Mouse (Mus musculus) gastrocnemius, adult 2 months (tissue): ENCODE results near the gene Zglp1. TPM values are rescaled to one million over a fixed set of nuclear protein-coding genes. Genes with fewer than 3 reads are reported as not detected.

Experiments used
- DNase-seq: peaks from one replicate; pipeline ENCODE4 v3.0.0; 2022
- H3K27ac ChIP-seq: fragments of 200-600 bp; 2 replicates; pipeline ENCODE4 v1.8.1; 2022; ENCODE audit warnings: mild to moderate bottlenecking
- H3K4me3 ChIP-seq: fragments of 200-600 bp; 2 replicates; pipeline ENCODE4 v1.8.1; 2022; ENCODE audit warnings: mild to moderate bottlenecking, moderate library complexity
- CTCF ChIP-seq: fragments of 200-600 bp; IDR thresholded peaks from 2 replicates; pipeline ENCODE4 v1.8.1; 2022; ENCODE audit warnings: antibody characterized with exemption, mild to moderate bottlenecking, moderate library complexity
- intact Hi-C: fragments of 180-260 bp; cut with DNase I; formaldehyde crosslinking; loops from one replicate; pipeline ENCODE4 v1.15.1; 2025
- total RNA-seq, 2 experiments: library from RNA; stranded (reverse); gene quantifications; 2 replicates each; pipeline ENCODE4 v1.2.3; 2021

Zglp1 gene
- total RNA-seq, 2 experiments from 2014 or later: not detected

DNA sequence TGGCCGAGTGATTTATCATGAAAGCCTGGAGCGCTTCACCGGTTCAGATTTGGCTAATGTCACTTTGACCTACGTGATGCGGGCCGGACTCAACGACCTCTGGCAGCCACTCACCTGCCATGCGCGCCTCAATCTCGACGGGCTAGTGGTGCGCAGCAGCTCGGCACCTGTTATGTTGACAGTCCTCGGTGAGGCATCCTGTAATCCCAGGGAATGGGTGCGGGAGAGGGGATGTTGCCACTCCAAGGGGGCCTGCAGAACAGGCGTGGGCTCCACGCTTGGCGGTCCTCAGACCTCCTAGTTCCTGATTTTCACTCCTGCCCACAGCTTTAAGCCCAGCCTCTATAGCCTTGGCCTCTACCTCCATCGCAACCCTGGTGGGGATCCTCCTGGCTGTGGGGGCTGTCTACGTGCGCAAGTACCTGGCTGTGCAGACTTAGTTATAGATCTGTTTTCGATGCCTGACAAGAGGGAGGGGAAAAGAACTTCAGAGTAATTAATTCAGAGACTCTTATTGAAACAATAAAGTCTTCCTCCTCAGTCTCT is 36.8 kb downstream of the Zglp1 start:
- peak; percentile 30 for DNase-seq
- no peak for TF ChIP-seq CTCF
- Histone ChIP-seq H3K27ac (peak overlapping the region; percentile 84), H3K4me3 (peak overlapping the region; percentile 83)
- intact Hi-C loops: loop anchor here (2.0 to 5.0 kb wide), 2 partner anchors 102 to 129 kb away; partner anchors contain the start of gene Tyk2

DNA sequence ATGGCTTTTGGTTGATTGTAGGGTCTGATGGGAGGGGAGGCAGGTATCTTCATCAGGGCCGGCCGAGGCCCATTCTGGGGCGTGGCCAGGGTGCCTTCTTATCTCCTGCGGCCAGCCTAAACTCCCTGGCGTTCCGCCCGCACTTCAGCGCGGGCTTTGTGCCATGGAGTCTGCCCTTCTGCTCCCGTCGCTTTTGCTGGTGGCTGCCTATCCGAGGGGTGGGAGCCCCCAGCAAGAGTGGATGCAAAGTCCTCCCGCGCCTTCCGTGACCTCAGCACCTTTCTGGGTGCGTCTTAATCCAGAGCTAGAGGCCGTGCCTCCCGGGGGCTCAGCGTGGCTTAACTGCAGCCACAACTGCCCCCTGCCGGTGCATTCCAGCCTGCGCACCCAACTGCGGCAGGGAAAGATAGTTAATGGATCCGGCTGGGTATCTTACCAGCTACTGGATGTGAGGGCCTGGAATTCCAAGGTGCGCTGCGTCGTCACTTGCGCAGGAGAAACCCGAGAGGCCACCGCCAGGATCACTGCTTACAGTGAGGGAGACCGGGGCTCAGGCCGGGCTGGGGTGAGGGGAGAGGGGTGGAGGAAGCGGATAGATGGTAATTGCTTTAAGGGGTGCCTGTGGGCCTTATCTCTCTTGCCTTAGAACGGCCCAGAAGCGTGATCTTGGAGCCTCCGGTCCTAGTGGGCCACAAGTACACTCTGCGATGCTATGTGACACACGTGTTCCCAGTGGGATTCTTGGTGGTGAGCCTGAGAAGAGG is 37.4 kb downstream of the Zglp1 start, which contains the start of gene Icam4:
Gene Icam4, plus strand, starts transcription at position 83 of the 764 bp plus-strand sequence.
- peak; percentile 94; the same call in 1 of the 2 replicates for TF ChIP-seq CTCF

DNA sequence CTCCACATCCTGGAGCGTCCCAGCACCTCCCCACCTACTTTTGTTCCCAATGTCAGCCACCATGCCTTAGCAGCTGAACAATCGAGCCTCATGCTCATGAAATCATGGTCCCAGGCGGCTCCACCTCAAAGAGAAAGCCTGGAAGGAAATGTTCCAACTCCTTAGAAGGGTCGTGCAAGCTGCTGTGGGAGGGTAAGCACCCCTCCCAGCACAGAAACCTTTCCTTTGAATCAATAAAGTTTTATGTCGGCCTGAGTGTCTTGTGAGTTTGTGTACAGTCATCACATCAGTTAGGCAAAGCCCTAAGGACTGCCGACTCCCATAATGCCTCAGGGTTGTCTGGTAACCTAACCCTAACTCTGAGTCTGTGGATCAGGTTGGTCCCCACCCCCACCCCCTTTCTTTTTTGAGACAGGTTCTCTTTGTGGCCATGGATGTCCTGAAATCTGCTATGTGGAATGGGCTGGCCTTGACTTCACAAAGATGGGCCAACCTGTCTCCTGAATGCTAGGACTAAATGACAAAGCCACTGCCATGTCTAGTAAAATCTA is 38.3 kb downstream of the Zglp1 start:
- TF ChIP-seq CTCF: no peak
- intact Hi-C loops: loop anchor here (2.0 kb wide), 1 partner anchor 26 kb away; the partner anchor contains the start of gene Mrpl4
- Histone ChIP-seq H3K4me3 (no peak overlapping the region), H3K27ac (no peak overlapping the region)
- DNase-seq: no peak

More for the DNA sequence above, 37.4 kb downstream of the Zglp1 start, which contains the start of gene Icam4:
- intact Hi-C loops: loop anchor here (2.0 to 5.0 kb wide), 3 partner anchors 27 to 129 kb away; partner anchors contain the start of genes Mrpl4 and Tyk2
- Histone ChIP-seq H3K4me3 (peak within 1 kb of the TSS; percentile 83), H3K27ac (peak within 1 kb of the TSS; percentile 84)
- DNase-seq: peak; percentile 89

DNA sequence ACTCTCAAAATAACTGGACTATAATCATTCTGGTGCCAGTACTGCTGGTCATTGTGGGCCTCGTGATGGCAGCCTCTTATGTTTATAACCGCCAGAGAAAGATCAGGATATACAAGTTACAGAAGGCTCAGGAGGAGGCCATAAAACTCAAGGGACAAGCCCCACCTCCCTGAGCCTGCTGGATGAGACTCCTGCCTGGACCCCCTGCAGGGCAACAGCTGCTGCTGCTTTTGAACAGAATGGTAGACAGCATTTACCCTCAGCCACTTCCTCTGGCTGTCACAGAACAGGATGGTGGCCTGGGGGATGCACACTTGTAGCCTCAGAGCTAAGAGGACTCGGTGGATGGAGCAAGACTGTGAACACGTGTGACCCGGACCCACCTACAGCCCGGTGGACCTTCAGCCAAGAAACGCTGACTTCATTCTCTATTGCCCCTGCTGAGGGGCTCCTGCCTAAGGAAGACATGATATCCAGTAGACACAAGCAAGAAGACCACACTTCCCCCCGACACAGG is 39.1 kb downstream of the Zglp1 start:
- Histone ChIP-seq H3K27ac (no peak overlapping the region), H3K4me3 (no peak overlapping the region)
- no peak for TF ChIP-seq CTCF
- DNase-seq: no peak
- intact Hi-C loops: loop anchor here (2.0 kb wide), 1 partner anchor 25 kb away; the partner anchor contains the start of gene Mrpl4

DNA sequence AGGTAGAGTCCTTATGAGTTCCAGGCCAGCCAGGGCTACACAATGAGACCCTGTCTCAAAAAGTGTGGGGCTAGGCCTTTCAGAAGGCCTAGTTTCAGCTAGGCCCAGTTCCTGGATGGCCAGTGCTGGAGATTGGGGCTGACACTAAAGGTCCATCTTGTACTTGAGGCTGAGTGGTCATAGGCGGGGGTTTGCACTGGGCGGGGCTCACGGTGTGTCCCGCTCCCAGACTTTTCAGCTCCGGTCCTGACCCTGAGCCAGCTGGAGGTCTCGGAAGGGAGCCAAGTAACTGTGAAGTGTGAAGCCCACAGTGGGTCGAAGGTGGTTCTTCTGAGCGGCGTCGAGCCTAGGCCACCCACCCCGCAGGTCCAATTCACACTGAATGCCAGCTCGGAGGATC is 40.0 kb downstream of the Zglp1 start:
- no peak for DNase-seq
- Histone ChIP-seq H3K4me3 (no peak overlapping the region), H3K27ac (no peak overlapping the region)
- no peak for TF ChIP-seq CTCF
- intact Hi-C loops: no loop called here

DNA sequence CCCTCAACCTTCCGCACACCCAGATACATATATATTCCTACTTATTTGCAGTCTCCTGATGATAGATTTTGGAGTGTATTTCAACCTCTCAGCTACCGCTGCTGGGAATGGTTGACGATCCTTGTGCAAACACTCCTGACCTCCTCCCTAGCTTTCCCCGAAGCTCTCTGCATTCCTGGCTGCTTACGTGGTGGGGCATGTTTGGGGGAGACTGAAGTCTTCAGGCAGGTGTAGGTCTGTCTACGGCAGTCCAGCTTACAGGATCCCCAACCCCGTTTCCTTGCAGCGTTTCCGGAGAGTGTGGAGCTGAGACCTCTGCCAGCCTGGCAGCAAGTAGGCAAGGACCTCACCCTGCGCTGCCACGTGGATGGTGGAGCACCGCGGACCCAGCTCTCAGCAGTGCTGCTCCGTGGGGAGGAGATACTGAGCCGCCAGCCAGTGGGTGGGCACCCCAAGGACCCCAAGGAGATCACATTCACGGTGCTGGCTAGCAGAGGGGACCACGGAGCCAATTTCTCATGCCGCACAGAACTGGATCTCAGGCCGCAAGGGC is 41.6 kb downstream of the Zglp1 start:
- TF ChIP-seq CTCF: no peak
- DNase-seq: no peak
- Histone ChIP-seq H3K27ac (no peak overlapping the region), H3K4me3 (no peak overlapping the region)
- intact Hi-C loops: no loop called here

DNA sequence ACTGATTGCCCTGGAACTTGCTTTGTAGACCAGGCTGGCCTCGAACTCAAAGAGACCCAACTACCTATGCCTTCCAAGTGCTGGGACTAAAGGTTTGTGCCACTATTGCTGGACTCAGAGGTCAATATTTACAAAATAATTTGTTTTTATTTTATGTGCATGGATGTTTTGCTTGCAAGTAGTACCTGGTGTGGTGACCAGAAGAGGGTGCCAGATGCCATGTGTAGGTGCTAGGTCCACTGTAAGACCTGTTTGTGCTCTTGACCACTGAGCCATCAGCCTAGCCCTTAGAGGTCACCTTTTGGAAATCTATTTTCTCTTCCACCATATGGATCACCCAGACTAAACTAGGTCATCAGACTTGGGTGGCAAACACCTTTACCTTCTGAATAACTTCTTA is 44.2 kb downstream of the Zglp1 start:
- TF ChIP-seq CTCF: no peak
- no peak for DNase-seq
- intact Hi-C loops: no loop called here

DNA sequence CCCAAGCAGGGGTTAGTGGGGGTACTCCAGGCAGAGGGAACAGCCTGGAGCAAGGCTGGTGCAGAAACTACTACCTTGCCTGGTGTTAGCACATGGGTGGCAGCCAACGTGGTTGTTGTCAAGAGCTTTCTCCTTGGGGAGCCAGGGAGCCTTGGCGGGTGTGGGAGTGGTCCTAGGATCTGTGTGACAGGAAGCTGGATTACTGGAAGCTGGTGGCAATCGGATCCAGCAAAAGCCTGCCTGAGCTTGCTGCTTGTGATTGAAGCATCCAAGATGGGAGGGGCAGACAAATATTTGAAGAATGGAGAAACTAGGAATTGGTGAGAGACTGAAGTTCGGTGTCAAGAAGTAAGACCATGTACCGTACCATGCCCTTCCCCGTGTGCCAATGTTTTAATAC is 44.6 kb downstream of the Zglp1 start:
- TF ChIP-seq CTCF: no peak
- intact Hi-C loops: no loop called here
- H3K27ac ChIP-seq: no peak overlapping the region

More for the DNA sequence above, 44.2 kb downstream of the Zglp1 start:
- Histone ChIP-seq H3K4me3 (no peak overlapping the region), H3K27ac (no peak overlapping the region)

DNA sequence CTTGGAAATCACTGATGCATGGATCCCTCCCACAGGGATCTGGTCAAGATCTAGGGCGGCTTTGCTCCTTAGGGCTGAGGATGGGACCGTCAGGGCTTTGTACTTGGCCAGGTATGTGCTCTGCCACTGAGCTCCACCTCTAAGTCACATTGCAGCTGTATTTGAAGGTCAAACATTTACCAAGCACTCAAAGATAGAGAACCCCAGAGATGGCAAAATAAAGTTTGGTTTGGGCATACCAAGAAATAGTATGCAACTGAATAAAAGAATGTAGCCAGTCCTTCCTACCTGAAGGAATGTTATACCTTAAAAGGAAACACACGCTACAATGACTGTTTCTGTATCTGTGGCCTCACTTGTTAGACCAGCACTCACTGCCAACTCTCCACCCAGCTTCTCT is 45.5 kb downstream of the Zglp1 start:
- intact Hi-C loops: no loop called here
- no peak for DNase-seq
- TF ChIP-seq CTCF: no peak
- Histone ChIP-seq H3K27ac (no peak overlapping the region), H3K4me3 (no peak overlapping the region)

More for the DNA sequence above, 44.6 kb downstream of the Zglp1 start:
- no peak overlapping the region for H3K4me3 ChIP-seq
- DNase-seq: no peak

DNA sequence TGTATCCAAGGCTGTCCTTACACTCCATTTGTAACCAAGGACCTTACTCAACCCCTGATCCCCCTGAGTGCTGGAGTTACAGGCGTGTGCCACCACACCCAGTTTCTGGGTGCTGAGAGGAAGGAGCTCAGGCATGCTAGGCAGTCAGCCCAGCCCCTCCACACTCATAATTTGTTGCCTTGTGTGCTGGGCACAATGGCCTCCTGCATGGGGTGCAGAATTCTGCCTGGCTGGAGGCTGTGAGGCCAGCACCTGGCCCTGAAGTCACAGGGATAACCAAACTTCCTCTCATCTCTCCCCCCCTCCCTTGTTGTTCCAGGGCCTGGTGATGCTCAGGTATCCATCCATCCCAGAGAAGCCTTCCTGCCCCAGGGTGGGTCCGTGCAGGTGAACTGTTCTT is 48.3 kb downstream of the Zglp1 start:
- no peak for DNase-seq
- no peak overlapping the region for H3K4me3 ChIP-seq
- no peak overlapping the region for H3K27ac ChIP-seq
- no peak for TF ChIP-seq CTCF
- intact Hi-C loops: no loop called here

DNA sequence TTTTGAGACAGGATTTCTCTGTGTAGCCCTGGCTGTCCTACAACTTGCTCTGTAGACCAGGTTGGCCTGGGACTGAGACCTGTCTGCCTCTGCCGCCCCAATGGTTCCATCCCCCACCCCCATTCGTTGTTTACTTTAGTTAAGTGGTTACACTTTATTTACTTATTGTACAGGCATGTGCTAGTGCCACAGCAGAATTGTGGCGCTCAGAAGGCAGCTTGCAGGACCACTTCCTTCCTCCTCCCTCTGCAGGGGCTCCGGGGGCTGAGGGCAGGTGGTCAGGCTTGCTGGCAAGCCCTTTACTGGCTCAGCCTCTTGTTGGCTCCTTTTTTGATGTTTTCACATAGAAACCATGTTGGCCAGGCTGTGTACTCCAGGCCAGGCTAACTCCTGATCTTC is 49.7 kb downstream of the Zglp1 start:
- Histone ChIP-seq H3K4me3 (peak overlapping the region; percentile 74), H3K27ac (no peak overlapping the region)
- DNase-seq: no peak
- intact Hi-C loops: no loop called here
- no peak for TF ChIP-seq CTCF

DNA sequence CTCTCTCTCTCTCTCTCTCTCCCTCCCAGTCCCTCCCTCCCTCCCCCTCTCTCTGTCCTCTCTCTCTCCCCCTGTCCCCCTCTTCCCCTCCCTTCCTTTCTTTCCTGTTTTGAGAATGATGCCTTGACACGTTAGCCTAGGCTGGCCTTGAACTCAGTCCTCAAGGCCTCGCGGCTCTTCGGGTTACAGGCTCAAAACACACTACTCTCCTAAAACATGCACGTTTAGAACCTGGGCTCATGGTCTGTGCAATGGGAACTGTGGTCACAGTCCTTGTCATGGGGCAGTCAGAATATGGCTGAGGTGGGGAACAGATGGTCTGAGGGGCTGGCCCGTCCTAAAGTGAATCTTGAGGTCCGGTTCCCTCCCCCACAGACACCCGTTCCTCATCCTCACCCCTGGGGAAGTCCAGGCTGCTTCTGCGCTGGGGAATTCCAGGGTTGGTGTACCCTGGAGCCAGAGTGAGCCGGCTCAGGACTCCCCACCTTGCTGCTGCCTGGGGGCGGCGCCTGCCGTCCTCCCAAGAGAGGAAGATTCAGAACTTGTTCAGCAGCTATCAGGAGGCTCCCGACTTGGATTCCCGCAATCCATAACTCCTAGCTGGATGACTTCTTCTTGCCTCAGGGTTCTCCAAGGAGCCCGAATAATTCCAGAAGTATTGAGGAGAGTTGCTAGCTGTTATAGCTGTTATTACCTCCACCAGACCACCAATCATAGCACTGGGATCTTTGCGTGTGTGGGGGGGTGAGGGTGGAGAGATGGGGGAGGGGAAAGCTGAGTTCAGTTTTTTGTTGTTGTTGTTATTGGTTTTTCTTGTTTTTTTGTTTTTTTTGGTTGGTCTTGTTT is 50.3 kb downstream of the Zglp1 start:
- Histone ChIP-seq H3K27ac (peak overlapping the region; percentile 73), H3K4me3 (peak overlapping the region; percentile 74)
- DNase-seq: no peak
- TF ChIP-seq CTCF: no peak
- intact Hi-C loops: no loop called here
